Mouse (Mus musculus): ENCODE data around the gene Commd6. TPM values are rescaled to one million over a fixed set of nuclear protein-coding genes. Genes with fewer than 3 reads are reported as not detected.

Commd6 gene
- total and polyA plus RNA-seq, 3 experiments, result 56.6 to 125 (median 75.4) TPM

DNA sequence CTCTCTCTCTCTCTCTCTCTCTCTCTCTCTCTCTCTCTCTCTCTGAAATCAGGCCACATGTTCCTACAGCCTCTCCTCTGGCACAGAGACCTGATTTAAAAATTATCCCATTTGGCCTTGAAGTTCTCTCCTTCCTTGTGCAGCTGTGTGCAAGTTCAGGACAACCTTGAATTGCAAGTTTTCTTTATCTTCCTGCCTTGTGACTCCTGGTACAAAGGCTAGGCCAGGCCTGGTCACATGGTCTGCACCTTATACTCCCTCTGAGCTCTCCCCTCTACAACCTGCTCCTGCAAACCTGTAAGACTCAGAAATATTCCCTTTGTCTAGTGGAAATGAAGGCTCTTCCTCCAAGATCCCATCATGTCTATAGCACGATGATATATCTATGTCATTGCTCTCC, 4.5 kb upstream of the Commd6 start:
- Histone ChIP-seq H3K36me3 (replicated peaks in 1 of 2; ENCODE audit: control insufficient read depth in 1 of 2, insufficient read depth in 1 of 2, low read length in 1 of 2) (no peaks in the 10 kb centered on the region), H3K9ac (ENCODE audit: insufficient read depth, low read depth) (no peak overlapping the region), H3K4me2 (ENCODE audit: insufficient read depth, low read depth, poor library complexity, severe bottlenecking) (no peak overlapping the region), H3K27me3 (replicated peaks) (no peaks in the 10 kb centered on the region), H3K27ac (ENCODE audit: insufficient read depth, low read depth) (no peak overlapping the region), H3K79me2 (replicated peaks; ENCODE audit: control insufficient read depth, extremely low read depth, insufficient read depth, poor library complexity, severe bottlenecking) (no peaks in the 10 kb centered on the region), H3K4me3 (replicated peaks in 1 of 3; ENCODE audit: low read depth in 2 of 3, low read length in 2 of 3, poor library complexity in 1 of 3) (no peak overlapping the region), H3K9me3 (replicated peaks; ENCODE audit: low read length) (no peaks in the 10 kb centered on the region), H3K4me1 (ENCODE audit: control insufficient read depth in 1 of 2, insufficient read depth in 2 of 2) (0 out of 4 replicates have a peak, but pooled peaks cover 0 to 3% of the 10 kb centered on the region in 2 experiments)
- dilution Hi-C loops (cut with MboI; ENCODE audit: extremely low pct_ligation_motif_present, extremely low pct_unique_long_range_greater_than_20kb, low sequenced_read_pairs) (no loop called here), in situ Hi-C loops (cut with MboI; ENCODE audit: low pct_ligation_motif_present, low pct_unique_long_range_greater_than_20kb, low sequenced_read_pairs) (no loop called here)
- no peak for DNase-seq (ENCODE audit: extremely low read depth)
- no peak for TF ChIP-seq NELFE (IDR thresholded peaks at IDR 0.05; ENCODE audit: low read depth, low read length)
- no peak for TF ChIP-seq KAT2A (IDR thresholded peaks at IDR 0.05; ENCODE audit: insufficient replicate concordance, low read length)
- TF ChIP-seq PAX5 (IDR thresholded peaks at IDR 0.05; ENCODE audit: low read length), result no peak

DNA sequence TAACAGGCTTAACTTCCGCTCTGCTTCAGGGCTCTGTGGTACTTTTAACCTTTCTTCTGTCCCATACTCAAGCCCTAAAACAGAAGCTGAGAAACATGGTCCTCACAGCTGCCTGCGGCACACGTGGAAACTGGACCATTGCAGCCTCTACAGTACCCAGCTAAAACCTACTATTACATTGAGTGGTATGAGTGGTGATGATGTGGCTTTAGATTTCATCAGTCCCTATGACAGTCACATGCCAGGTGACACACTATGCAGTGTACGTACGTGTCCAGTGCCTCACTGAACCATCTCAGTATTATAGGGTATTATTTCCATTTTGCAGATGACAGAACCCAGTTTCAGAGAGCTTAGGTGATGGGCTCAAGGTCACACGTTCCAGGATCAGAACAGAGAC, 3.1 kb downstream of the Commd6 start:
- in situ Hi-C loops (cut with MboI; ENCODE audit: low pct_ligation_motif_present, low pct_unique_long_range_greater_than_20kb, low sequenced_read_pairs) (no loop called here), dilution Hi-C loops (cut with MboI; ENCODE audit: extremely low pct_ligation_motif_present, extremely low pct_unique_long_range_greater_than_20kb, low sequenced_read_pairs) (no loop called here)
- Histone ChIP-seq H3K27ac (ENCODE audit: insufficient read depth, low read depth) (no peak overlapping the region), H3K27me3 (replicated peaks) (no peaks in the 10 kb centered on the region), H3K36me3 (replicated peaks in 1 of 2; ENCODE audit: control insufficient read depth in 1 of 2, insufficient read depth in 1 of 2, low read length in 1 of 2) (peaks cover 19 to 51% of the 10 kb centered on the region in 2 experiments), H3K4me2 (ENCODE audit: insufficient read depth, low read depth, poor library complexity, severe bottlenecking) (no peak overlapping the region), H3K4me3 (replicated peaks in 1 of 3; ENCODE audit: low read depth in 2 of 3, low read length in 2 of 3, poor library complexity in 1 of 3) (no peak overlapping the region), H3K9me3 (replicated peaks; ENCODE audit: low read length) (no peaks in the 10 kb centered on the region), H3K4me1 (ENCODE audit: control insufficient read depth in 1 of 2, insufficient read depth in 2 of 2) (peaks cover 0 to 29% of the 10 kb centered on the region in 2 experiments; a peak in 2 of 4 replicates), H3K79me2 (replicated peaks; ENCODE audit: control insufficient read depth, extremely low read depth, insufficient read depth, poor library complexity, severe bottlenecking) (peaks cover 6% of the 10 kb centered on the region), H3K9ac (ENCODE audit: insufficient read depth, low read depth) (no peak overlapping the region)
- no peak for DNase-seq (ENCODE audit: extremely low read depth)
- TF ChIP-seq MYC (IDR thresholded peaks at IDR 0.05; ENCODE audit: low read depth, low read length) (no peak), MAX (IDR thresholded peaks at IDR 0.05; ENCODE audit: low read length) (no peak), RAD21 (IDR thresholded peaks at IDR 0.05; ENCODE audit: low read depth, low read length) (no peak), POLR2A (IDR thresholded peaks at IDR 0.05; ENCODE audit: low read depth, low read length) (no peak), NRF1 (IDR thresholded peaks at IDR 0.05; ENCODE audit: low read depth, low read length) (no peak), SMC3 (IDR thresholded peaks at IDR 0.05; ENCODE audit: low read depth, low read length) (no peak), POLR2AphosphoS2 (IDR thresholded peaks at IDR 0.05; ENCODE audit: low read depth, low read length) (no peak)

DNA sequence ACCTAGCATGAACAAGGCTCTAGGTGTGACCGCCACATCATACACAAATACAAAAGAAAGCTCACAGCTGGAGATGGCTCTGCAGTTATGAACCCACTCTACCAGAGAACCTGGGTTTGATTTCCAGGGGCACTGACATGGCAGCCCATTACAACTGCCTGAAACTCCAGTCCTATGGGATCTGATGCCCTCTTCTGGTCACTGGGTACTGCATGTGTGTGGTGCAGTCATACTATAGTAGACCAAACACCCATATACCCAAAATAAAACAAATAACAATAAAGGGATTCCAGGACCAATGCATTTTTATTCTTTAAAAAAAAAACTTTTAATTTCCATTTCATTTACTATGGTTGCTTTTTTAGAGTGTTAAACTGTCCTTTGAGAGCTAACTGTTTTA, 4.7 kb downstream of the Commd6 start:
- peaks cover 6% of the 10 kb centered on the region for H3K79me2 ChIP-seq (replicated peaks; ENCODE audit: control insufficient read depth, extremely low read depth, insufficient read depth, poor library complexity, severe bottlenecking)
- no peak overlapping the region for H3K9ac ChIP-seq (ENCODE audit: insufficient read depth, low read depth)
- dilution Hi-C loops (cut with MboI; ENCODE audit: extremely low pct_ligation_motif_present, extremely low pct_unique_long_range_greater_than_20kb, low sequenced_read_pairs), result no loop called here
- peaks cover 25 to 64% of the 10 kb centered on the region in 2 experiments for H3K36me3 ChIP-seq (replicated peaks in 1 of 2; ENCODE audit: control insufficient read depth in 1 of 2, insufficient read depth in 1 of 2, low read length in 1 of 2)
- no peak for DNase-seq (ENCODE audit: extremely low read depth)
- no peak overlapping the region for H3K4me3 ChIP-seq (replicated peaks in 1 of 3; ENCODE audit: low read depth in 2 of 3, low read length in 2 of 3, poor library complexity in 1 of 3)
- TF ChIP-seq CHD1 (IDR thresholded peaks at IDR 0.05; ENCODE audit: low read depth, low read length) (no peak), HCFC1 (IDR thresholded peaks at IDR 0.05; ENCODE audit: low read depth, low read length) (no peak), RAD21 (IDR thresholded peaks at IDR 0.05; ENCODE audit: low read depth, low read length) (peak; percentile 23; the same call in 1 of the 2 replicates), CTCF (conservative IDR thresholded peaks at IDR 0.05 in 1 of 2, IDR thresholded peaks at IDR 0.05 in 1 of 2; ENCODE audit: low read depth in 2 of 2, low read length in 2 of 2) (peak in 1 of 2 experiments; percentile 38; a peak in 1 of 4 replicates), SMC3 (IDR thresholded peaks at IDR 0.05; ENCODE audit: low read depth, low read length) (0 out of 2 replicates have a peak, but pooled peaks have one; percentile 5), ZMIZ1 (IDR thresholded peaks at IDR 0.05; ENCODE audit: low read depth, low read length) (no peak)
- in situ Hi-C loops (cut with MboI; ENCODE audit: low pct_ligation_motif_present, low pct_unique_long_range_greater_than_20kb, low sequenced_read_pairs), result no loop called here
- H3K27ac ChIP-seq (ENCODE audit: insufficient read depth, low read depth), result no peak overlapping the region
- H3K4me1 ChIP-seq (ENCODE audit: control insufficient read depth in 1 of 2, insufficient read depth in 2 of 2), result peaks cover 0 to 32% of the 10 kb centered on the region in 2 experiments; a peak in 2 of 4 replicates
- H3K4me2 ChIP-seq (ENCODE audit: insufficient read depth, low read depth, poor library complexity, severe bottlenecking), result no peak overlapping the region
- H3K27me3 ChIP-seq (replicated peaks), result no peaks in the 10 kb centered on the region
- H3K9me3 ChIP-seq (replicated peaks; ENCODE audit: low read length), result no peaks in the 10 kb centered on the region
